Mouse (Mus musculus) frontal cortex, postnatal 25 days (tissue): ENCODE measurements around the gene Cyth3.

Experiments
- DNase-seq, 2 experiments: peaks; one replicate each; pipeline ENCODE4 v3.0.0; 2022; ENCODE audit warnings: low spot score in 2 of 2

The Cyth3 gene

GRCm38 (mm10) chr5:143668884-143669283, 46.6 kb downstream of the Cyth3 start:
- no peak for DNase-seq

DNA sequence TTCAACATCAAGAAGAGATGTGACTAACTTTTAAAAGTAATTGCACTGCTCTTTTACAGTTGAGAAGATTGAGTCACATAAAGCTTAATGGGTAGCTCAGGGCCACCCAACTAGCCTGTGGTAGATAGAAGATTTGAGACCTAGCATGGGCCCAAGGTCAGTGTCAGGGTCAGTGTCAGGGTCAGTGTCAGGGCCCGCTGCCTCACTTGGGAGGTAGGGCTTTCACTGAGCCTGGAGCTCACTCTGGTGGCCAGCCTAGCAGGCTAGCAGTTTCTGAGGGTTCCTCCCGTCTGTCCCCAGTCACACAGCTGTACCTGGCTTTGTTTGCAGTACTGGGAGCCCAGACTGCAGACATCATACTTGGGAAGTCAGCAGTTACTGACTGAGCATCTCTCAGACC, 47.1 kb downstream of the Cyth3 start:
- DNase-seq, result no peak

DNA sequence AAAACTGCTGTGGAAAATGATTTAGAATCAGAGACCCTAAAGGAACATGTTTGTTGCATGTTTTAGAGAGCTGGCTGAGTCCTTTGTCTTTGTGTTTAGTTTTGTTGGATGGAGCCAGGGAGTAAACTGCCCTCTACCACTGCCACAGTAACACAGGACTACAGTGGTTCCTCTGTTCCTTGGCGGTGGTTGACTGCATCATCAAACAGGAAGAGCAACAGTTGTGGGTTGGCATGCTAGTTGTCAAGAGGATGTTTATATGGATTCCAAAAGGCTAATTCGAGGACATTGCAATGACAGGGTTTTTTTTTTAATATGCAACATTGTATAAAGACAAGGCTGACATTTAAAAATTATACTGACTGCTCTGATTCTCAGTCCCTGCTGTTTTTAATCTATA, 47.6 kb downstream of the Cyth3 start:
- no peak for DNase-seq

GRCm38 (mm10) chr5:143670740-143671415, 48.6 kb downstream of the Cyth3 start:
- DNase-seq, result no peak

DNA sequence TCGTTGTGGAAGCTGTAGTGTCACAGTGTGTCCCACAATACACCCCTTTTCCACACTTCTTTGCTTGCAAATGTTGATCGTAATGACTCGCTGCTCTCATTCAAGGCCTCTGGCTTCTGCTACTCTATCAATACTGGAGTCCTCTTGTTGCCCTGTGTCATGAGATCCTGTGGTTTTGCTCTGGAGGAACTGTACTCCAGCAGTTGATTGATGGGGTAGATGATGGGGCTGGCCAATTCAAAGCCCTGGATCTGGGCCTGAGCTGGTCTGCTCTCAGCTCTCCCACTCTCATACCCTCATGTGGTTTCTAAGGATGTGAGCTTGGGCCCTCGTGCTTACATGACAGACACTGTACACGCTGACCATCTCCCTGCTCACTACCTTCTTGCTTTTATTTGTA, 52.3 kb downstream of the Cyth3 start:
- DNase-seq, result no peak

DNA sequence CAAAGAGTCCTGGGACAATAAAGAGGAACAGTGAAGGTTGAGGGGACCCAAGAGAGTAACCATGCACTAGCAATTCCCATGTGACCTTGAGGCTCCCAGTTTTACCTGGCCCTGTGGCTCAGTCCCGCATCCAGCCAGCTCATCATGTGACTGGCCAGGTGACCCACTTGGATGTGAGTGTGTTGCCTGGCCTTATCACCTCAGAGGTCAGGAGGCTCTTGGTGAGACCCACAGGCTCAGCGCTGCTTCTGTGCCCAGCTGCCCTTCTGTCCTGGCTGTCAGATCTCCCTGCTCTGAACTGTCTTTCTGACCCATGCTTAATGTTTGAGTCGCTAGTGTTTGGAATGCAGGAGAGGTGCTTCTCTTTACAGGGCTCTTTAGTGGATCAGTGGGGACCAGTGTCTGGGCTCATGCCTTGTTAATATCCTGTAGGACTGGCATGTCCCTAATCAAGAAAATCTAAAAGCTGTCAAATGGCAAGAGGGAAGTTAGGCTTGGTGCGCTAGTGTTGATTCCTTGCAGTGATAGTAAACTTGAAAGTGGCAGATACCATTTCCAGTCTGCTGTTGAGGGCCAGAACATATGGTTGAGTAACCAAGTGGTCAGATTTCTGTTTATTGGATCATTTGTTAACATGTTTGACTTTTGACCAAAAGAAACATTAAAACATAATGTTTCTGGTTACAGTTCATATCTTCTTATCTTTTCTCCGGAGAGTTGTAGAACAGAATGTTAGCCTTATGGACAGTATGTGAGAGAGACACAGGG, 54.2 kb downstream of the Cyth3 start:
- DNase-seq, result no peak

DNA sequence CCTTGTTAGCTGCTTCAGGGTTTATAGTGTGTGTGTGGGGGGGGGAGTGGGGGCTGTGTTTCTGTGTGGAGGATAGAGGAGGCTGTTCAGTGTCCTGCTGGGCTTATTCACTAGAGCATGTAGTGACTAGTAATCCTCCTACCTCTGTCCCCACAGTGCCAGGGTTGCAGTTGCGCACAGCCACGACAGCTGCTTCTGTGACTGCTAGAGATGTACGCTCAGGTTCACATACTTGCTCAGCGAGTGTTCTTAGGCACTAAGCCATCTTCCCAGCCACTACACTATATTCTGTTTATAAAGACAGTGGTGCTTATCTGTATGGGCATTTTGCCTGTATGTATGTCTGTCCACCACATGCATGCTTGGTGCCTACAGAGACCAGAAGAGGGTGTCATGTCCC, 55.1 kb downstream of the Cyth3 start:
- no peak for DNase-seq

DNA sequence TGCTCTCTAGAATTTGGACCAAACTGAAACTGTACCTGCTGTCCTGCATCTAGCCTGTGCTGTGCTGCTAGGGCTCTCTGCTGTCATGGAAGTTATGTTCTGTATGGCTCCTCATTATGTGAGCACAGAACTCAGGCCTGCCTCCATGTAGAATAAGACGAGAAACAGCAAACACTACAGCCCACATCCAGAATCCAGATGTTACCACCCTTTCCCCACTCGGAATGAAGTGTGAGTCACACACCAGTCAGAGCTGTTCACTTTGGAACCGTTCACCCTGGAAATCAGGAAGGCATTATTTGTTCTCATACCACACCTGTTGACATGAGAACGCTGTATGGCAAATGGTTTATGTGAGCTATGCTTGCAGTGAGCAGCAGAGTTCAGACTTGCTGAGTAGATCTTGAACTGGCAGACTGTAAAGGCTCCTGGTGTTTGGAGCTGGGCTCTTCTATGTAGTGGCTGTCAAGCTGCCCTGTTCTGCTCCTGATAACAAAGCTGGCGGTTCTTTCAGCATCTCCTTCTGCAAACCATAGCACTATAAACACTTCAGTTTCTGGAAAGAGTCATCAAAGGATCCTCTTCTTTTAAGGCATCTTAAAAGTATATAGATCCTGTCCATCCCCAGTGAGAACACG, 56.5 kb downstream of the Cyth3 start:
- no peak for DNase-seq

DNA sequence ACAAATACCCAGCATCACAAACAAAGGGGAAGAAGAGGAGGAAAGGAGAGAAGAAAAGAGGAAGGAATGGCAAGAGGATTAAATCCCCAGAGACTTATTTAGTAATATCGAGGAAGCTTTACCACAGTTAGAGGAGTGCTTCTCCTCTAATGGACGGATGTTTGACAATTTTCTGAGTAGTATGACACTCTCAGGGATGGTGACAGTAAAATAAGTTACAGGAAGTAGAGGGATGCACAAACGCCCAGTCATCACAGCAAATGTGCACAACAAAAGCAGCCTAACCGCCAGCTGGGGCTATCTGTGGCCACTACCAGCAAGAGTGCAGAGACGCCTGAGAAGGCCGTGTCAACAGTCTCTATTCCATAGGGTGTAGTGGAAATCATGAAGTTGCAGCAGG, 57.4 kb downstream of the Cyth3 start:
- DNase-seq, result no peak

DNA sequence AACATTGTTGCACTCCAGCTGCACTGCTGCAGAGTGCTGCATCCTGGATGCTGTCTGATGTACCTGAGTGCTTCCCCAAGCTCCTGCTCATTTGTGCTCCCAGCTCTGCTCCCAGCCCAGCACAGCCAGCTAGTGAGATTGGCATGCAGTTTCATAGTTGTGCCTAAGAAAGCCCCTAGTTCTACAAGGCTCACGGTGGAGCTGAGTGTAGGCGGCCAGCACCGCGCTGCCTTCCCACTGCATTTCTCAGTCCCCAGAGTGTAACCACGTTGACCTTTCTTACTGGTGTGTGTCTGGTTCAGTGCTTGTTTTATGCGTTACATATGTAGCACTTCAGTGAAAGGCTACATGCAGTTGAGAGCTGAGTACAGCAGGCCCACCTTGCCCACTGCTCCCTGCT, 61.4 kb downstream of the Cyth3 start:
- no peak for DNase-seq

- no peak for DNase-seq
Measured at GRCm38 (mm10) chr5:143684911-143685390, 62.7 kb downstream of the Cyth3 start.

DNA sequence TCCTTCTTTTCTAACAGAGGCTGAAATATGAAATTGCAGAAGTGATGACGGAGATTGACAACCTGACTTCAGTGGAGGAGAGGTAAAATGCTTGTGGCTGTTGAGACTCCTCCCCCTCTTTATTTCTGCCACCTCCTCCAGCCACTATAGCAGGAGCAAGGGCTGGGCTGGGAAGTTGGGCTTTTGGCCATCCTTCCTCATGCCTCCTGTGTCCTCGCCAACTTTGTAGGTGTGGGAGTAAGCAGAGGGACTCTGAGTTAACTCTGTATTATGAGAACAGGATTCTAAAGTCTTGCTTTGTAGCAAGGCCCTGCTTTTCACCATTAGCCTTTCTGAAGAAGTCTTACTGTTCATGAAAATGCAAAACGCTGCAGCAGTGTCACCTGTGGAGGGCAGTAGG, 64.2 kb downstream of the Cyth3 start:
- no peak for DNase-seq

GRCm38 (mm10) chr5:143687589-143687988, 65.3 kb downstream of the Cyth3 start:
- no peak for DNase-seq

DNA sequence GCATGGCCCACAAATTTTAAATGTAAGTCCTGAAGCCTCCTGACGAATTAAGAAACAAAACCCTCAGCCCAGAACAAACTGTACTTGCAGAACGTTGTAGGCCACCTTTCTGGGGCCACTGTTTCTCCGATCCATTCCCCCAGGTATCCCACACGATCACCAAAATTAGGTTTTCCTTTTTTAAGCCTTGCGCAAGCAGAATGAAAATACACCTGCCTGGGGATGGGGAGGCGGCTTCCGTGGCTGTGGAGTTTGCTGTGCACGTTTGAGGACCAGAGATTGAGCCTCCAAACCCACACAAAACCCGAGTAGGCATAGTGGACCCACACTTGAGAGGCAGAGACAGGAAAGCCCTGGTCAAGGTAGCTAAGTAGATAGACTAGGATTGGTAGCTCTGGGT, 68.1 kb downstream of the Cyth3 start:
- DNase-seq, result no peak

DNA sequence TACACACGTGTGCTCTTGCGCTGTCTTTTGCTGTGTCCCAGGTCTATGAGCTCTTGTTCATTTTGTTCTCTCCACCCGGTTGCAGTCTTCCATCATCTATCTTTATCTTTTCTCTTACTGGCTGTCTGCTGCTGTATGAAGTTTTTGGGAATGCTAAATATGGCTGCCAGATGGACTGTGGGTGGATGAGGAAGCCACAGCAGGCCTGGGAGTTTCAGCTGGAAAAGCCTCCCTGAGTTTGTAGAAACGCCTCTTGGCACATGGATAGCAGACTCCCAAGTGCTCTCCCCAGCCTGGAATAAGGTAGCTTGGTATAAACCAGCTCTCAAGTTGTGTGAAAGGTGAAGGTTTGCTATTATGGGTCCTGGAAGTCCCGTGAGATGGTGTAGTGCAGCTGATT, 68.7 kb downstream of the Cyth3 start:
- DNase-seq, result peak; percentile 32 to 63

- no peak for DNase-seq
Measured at GRCm38 (mm10) chr5:143696323-143696722, 74.1 kb downstream of the Cyth3 start.

DNA sequence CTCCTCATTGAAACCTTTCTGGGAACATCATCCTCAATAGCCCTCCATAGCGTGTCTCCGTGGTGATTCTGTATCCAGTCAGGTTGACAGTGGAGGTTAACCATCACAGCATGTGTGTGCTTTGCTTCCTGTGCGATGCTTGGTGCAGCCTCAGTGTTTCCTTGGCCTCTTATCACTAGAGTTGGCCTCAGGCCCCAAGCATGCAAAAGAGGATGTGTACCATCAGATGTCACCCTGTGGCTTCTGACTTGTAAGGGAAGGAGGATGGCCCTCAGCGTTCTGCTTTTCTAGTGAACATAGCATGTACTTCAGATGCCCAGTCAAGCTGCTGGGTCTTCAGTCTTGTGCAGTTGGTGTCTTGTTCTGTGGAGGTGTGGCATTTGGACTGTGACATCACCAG, 76.2 kb downstream of the Cyth3 start:
- no peak for DNase-seq

- no peak for DNase-seq
Measured at GRCm38 (mm10) chr5:143700247-143700646, 78.0 kb downstream of the Cyth3 start.

- DNase-seq, result no peak
Measured at GRCm38 (mm10) chr5:143701074-143701473, 78.8 kb downstream of the Cyth3 start.

GRCm38 (mm10) chr5:143704875-143705658, 82.8 kb downstream of the Cyth3 start:
- DNase-seq, result no peak

DNA sequence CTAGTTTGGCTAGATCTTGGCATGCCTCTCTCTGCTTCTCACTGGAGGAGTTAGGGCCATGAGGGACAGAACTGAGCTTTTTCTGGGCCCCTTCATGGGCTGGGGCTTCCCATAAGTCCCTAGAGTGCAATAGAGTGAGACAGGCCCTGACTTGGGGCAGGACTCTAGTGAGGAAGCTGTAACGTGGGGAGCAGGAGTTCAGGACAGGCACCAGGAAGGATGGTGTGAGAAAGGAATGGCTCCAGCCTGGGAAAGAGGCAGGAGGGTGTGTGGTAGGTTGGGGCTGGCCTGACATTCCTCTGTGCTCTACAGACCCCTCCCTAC, 83.4 kb downstream of the Cyth3 start:
- DNase-seq, result no peak
